Mouse (Mus musculus): ENCODE data around the gene Ccdc15. TPM values are rescaled to one million over a fixed set of nuclear protein-coding genes. Genes with fewer than 3 reads are reported as not detected.
"Not testable (repeated sequence)": the region's sequence is repeated elsewhere in the genome, so short reads cannot be mapped to it uniquely, and the experiment has no call there.

Gene Ccdc15
- polyA plus RNA-seq, 1 experiment from 2014 or later, result 7.1 TPM

GRCm38 (mm10) chr9:37347184-37347987, 846 bp downstream of the Ccdc15 start:
- peaks cover 13% of the 10 kb centered on the region for H3K4me1 ChIP-seq
- H3K4me3 ChIP-seq (replicated peaks), result peak overlapping the region; percentile 84
- ATAC-seq (replicated peaks; ENCODE audit: low FRiP score), result peak; percentile 17
- H3K9ac ChIP-seq, result peak overlapping the region; percentile 84
- H3K36me3 ChIP-seq, result peaks cover 6% of the 10 kb centered on the region; the same call in 1 of the 2 replicates
- H3K27ac ChIP-seq, result peak overlapping the region; percentile 94
- H3K9me3 ChIP-seq (replicated peaks), result no peaks in the 10 kb centered on the region
- H3K4me2 ChIP-seq, result peak overlapping the region; percentile 76
- H3K27me3 ChIP-seq, result 0 out of 2 replicates have a peak, but pooled peaks cover 3% of the 10 kb centered on the region
- 19% methylated on average over 12 of the region's 12 CpGs for WGBS

- WGBS, result 81% methylated on average over 3 of the region's 3 CpGs
Observed at GRCm38 (mm10) chr9:37345406-37345805, 2.8 kb downstream of the Ccdc15 start.

DNA sequence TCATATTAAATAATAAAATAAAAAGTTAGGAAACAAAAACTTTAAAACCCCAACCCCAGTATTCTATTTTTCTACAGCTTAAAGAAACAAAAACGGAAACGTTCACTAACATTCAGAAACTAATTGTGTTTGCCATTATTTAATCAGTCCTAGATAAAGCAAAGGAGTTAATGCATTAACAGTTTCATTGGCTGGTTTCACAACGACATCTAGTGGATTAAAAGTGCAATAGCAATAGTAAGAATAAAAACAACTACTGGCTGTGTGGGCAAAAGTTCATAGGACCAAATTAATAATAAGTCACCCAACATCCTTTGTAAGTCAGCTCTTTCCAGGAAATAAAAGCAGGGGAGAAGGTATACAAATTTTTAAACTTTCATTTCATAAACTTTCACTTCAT, 18.8 kb downstream of the Ccdc15 start:
- Histone ChIP-seq H3K27ac (no peak overlapping the region), H3K9me3 (replicated peaks) (no peaks in the 10 kb centered on the region), H3K27me3 (no peaks in the 10 kb centered on the region), H3K4me1 (no peaks in the 10 kb centered on the region), H3K36me3 (no peaks in the 10 kb centered on the region), H3K4me3 (replicated peaks) (no peak overlapping the region), H3K9ac (no peak overlapping the region), H3K4me2 (no peak overlapping the region)
- ATAC-seq (replicated peaks; ENCODE audit: low FRiP score), result no peak
- WGBS, result 43% methylated on average over 3 of the region's 3 CpGs

More at GRCm38 (mm10) chr9:37345406-37345805, 2.8 kb downstream of the Ccdc15 start:
- ATAC-seq (replicated peaks; ENCODE audit: low FRiP score), result no peak
- Histone ChIP-seq H3K9ac (no peak overlapping the region), H3K4me1 (peaks cover 13% of the 10 kb centered on the region), H3K9me3 (replicated peaks) (no peaks in the 10 kb centered on the region), H3K27ac (no peak overlapping the region), H3K36me3 (peaks cover 15% of the 10 kb centered on the region; the same call in 1 of the 2 replicates), H3K4me2 (no peak overlapping the region), H3K4me3 (replicated peaks) (no peak overlapping the region), H3K27me3 (0 out of 2 replicates have a peak, but pooled peaks cover 3% of the 10 kb centered on the region)

GRCm38 (mm10) chr9:37301720-37302119, 46.5 kb downstream of the Ccdc15 start:
- Histone ChIP-seq H3K27ac (no peak overlapping the region), H3K9ac (no peak overlapping the region), H3K4me2 (no peak overlapping the region), H3K27me3 (no peaks in the 10 kb centered on the region), H3K9me3 (replicated peaks) (no peaks in the 10 kb centered on the region), H3K36me3 (0 out of 2 replicates have a peak, but pooled peaks cover 3% of the 10 kb centered on the region), H3K4me3 (replicated peaks) (no peak overlapping the region), H3K4me1 (no peaks in the 10 kb centered on the region)
- no peak for ATAC-seq (replicated peaks; ENCODE audit: low FRiP score)
- 76% methylated on average over 1 of the region's 1 CpGs for WGBS

DNA sequence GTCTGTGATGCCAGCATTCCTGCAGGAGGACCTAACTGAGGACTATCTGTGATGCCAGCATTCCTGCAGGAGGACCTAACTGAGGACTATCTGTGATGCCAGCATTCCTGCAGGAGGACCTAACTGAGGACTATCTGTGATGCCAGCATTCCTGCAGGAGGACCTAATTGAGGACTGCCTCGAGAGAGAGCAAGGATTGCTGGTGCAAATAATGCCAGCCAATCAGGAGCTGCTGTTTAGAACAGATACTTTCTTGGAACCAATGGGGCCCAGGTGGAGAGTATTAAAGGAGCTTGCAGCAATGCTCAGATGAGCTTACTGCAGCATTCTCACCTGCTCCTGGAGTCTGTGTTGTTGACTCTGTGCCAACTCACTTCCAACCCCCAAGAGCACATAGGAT, 47.7 kb downstream of the Ccdc15 start:
- 75% methylated on average over 1 of the region's 1 CpGs for WGBS
- H3K36me3 ChIP-seq; H3K27ac ChIP-seq; ATAC-seq (replicated peaks; ENCODE audit: low FRiP score); H3K4me2 ChIP-seq; H3K4me1 ChIP-seq; H3K9me3 ChIP-seq (replicated peaks); H3K27me3 ChIP-seq; H3K9ac ChIP-seq; H3K4me3 ChIP-seq (replicated peaks): not testable (repeated sequence)

- no peaks in the 10 kb centered on the region for H3K9me3 ChIP-seq (replicated peaks)
- H3K9ac ChIP-seq, result no peak overlapping the region
- H3K4me2 ChIP-seq, result no peak overlapping the region
- ATAC-seq (replicated peaks; ENCODE audit: low FRiP score), result no peak
- H3K4me3 ChIP-seq (replicated peaks), result no peak overlapping the region
- no peaks in the 10 kb centered on the region for H3K27me3 ChIP-seq
- no peaks in the 10 kb centered on the region for H3K4me1 ChIP-seq
- no peaks in the 10 kb centered on the region for H3K36me3 ChIP-seq
- no peak overlapping the region for H3K27ac ChIP-seq
Observed at GRCm38 (mm10) chr9:37295586-37295985, 52.6 kb downstream of the Ccdc15 start.

DNA sequence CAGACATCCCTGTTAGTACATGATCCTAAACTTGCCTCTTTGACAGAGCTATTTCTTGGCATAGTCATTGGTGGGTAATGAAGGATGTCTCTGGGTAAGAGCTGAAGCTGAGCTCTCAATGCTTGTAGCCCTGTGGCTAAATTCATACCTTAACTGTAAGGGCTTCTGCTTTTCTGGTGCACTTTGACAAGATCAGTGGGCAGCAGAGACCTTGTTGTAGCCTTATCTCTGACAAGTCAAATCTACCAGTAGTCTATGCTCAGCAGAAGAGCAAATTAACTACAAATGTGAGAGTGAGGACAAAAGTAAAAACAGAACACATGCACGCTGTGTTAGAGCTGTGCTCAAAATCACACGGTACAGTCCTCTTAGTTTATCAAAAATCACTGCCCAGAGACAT, 81.6 kb downstream of the Ccdc15 start:
- WGBS, result 90% methylated on average over 2 of the region's 2 CpGs
- H3K4me3 ChIP-seq (replicated peaks), result no peak overlapping the region
- H3K27me3 ChIP-seq, result no peaks in the 10 kb centered on the region

GRCm38 (mm10) chr9:37255889-37256225, 92.4 kb downstream of the Ccdc15 start:
- H3K27me3 ChIP-seq, result no peaks in the 10 kb centered on the region
- ATAC-seq (replicated peaks; ENCODE audit: low FRiP score), result peak; percentile 68
- WGBS, result 26% methylated on average over 7 of the region's 7 CpGs
- H3K4me2 ChIP-seq, result peak overlapping the region; percentile 92
- H3K9ac ChIP-seq, result peak overlapping the region; percentile 48; the same call in 1 of the 2 replicates
- H3K27ac ChIP-seq, result 0 out of 2 replicates have a peak overlapping the region, but pooled peaks have one; percentile 39
- peak overlapping the region; percentile 52 for H3K4me3 ChIP-seq (replicated peaks)
- peaks cover 18% of the 10 kb centered on the region for H3K4me1 ChIP-seq
- no peaks in the 10 kb centered on the region for H3K36me3 ChIP-seq
- H3K9me3 ChIP-seq (replicated peaks), result no peaks in the 10 kb centered on the region

More for the DNA sequence above, 81.6 kb downstream of the Ccdc15 start:
- Histone ChIP-seq H3K9ac (no peak overlapping the region), H3K4me2 (no peak overlapping the region), H3K27ac (no peak overlapping the region), H3K36me3 (no peaks in the 10 kb centered on the region), H3K9me3 (replicated peaks) (no peaks in the 10 kb centered on the region), H3K4me1 (no peaks in the 10 kb centered on the region)
- ATAC-seq (replicated peaks; ENCODE audit: low FRiP score), result no peak

- 3% methylated on average over 38 of the region's 38 CpGs for WGBS
- H3K9ac ChIP-seq, result peak within 1 kb of the TSS; percentile 48; the same call in 1 of the 2 replicates
Observed at GRCm38 (mm10) chr9:37255149-37255888, 92.9 kb downstream of the Ccdc15 start, which contains the start of gene Slc37a2. Gene Slc37a2, minus strand, starts transcription at chr9:37255738.

GRCm38 (mm10) chr9:37254531-37255110, 93.6 kb downstream of the Ccdc15 start:
- ATAC-seq (replicated peaks; ENCODE audit: low FRiP score), result no peak; the same call in 1 of the 2 replicates
- H3K9me3 ChIP-seq (replicated peaks), result no peaks in the 10 kb centered on the region
- H3K4me2 ChIP-seq, result peak overlapping the region; percentile 92
- WGBS, result 20% methylated on average over 6 of the region's 6 CpGs
- no peaks in the 10 kb centered on the region for H3K27me3 ChIP-seq
- peak overlapping the region; percentile 48; the same call in 1 of the 2 replicates for H3K9ac ChIP-seq
- no peak overlapping the region for H3K27ac ChIP-seq
- peak overlapping the region; percentile 52 for H3K4me3 ChIP-seq (replicated peaks)
- no peaks in the 10 kb centered on the region for H3K36me3 ChIP-seq
- peaks cover 18% of the 10 kb centered on the region for H3K4me1 ChIP-seq

More at GRCm38 (mm10) chr9:37255149-37255888, 92.9 kb downstream of the Ccdc15 start, which contains the start of gene Slc37a2:
- ATAC-seq (replicated peaks; ENCODE audit: low FRiP score), result peak; percentile 90
- peak within 1 kb of the TSS; percentile 92 for H3K4me2 ChIP-seq
- no peaks in the 10 kb centered on the region for H3K27me3 ChIP-seq
- peak within 1 kb of the TSS; percentile 39; the same call in 1 of the 2 replicates for H3K27ac ChIP-seq
- no peaks in the 10 kb centered on the region for H3K9me3 ChIP-seq (replicated peaks)
- H3K4me3 ChIP-seq (replicated peaks), result peak within 1 kb of the TSS; percentile 52
- peaks cover 18% of the 10 kb centered on the region for H3K4me1 ChIP-seq
- no peaks in the 10 kb centered on the region for H3K36me3 ChIP-seq

DNA sequence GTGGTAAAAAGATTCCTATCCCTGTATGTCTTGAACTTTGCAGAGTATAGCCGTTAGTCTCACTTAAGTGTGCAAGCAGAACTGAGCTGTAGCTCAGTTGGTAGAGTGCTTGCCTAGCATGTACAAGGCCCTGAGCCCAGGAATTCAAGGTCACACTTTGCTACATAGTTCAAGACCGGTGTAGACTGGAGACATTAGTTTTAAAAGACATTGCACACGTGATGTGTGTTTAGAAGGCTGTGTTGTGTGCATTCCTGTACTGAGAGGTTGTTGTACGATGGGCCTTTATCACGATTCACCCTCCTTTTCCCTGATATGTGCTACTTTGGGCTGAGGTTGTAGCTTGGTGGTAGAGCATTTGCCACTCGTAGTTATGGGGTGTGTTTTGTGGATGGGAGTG, 97.6 kb downstream of the Ccdc15 start:
- 87% methylated on average over 6 of the region's 6 CpGs for WGBS
- Histone ChIP-seq H3K27me3 (no peaks in the 10 kb centered on the region), H3K4me1 (peaks cover 26% of the 10 kb centered on the region), H3K9me3 (replicated peaks) (no peaks in the 10 kb centered on the region), H3K4me2 (no peak overlapping the region), H3K9ac (no peak overlapping the region), H3K4me3 (replicated peaks) (no peak overlapping the region), H3K27ac (no peak overlapping the region), H3K36me3 (no peaks in the 10 kb centered on the region)
- no peak for ATAC-seq (replicated peaks; ENCODE audit: low FRiP score)

- Histone ChIP-seq H3K36me3 (no peaks in the 10 kb centered on the region), H3K4me2 (no peak overlapping the region), H3K4me3 (replicated peaks) (no peak overlapping the region), H3K9me3 (replicated peaks) (no peaks in the 10 kb centered on the region), H3K9ac (no peak overlapping the region), H3K4me1 (peaks cover 19% of the 10 kb centered on the region), H3K27ac (no peak overlapping the region), H3K27me3 (no peaks in the 10 kb centered on the region)
- ATAC-seq (replicated peaks; ENCODE audit: low FRiP score), result no peak
- 67% methylated on average over 3 of the region's 3 CpGs for WGBS
Observed at GRCm38 (mm10) chr9:37249976-37250375, 98.3 kb downstream of the Ccdc15 start.

Measured in kidney, embryonic 15.5 days (tissue).